Mouse (Mus musculus) forebrain, embryonic 13.5 days (tissue): ENCODE measurements at regions not wholly inside any gene's neighbourhood (a gene's known extent, or its start where the extent isn't known, plus 50 kb on each side); places are given as distances from the start of the nearest gene placed in this dataset.

Experiments
- ATAC-seq: fragments of 200-750 bp; cut with Nextera tagmentation; 2 replicates; pipeline ENCODE4 v1.8.0; 2017
- H3K27ac ChIP-seq: fragments of 300-500 bp; sonication (generic); 2 replicates; pipeline ENCODE4 v1.5.1; 2015; ENCODE audit warnings: inconsistent platforms, mild to moderate bottlenecking, moderate library complexity
- H3K27me3 ChIP-seq: fragments of 300-500 bp; sonication (generic); 2 replicates; pipeline ENCODE4 v1.6.1; 2015; ENCODE audit warnings: mild to moderate bottlenecking, inconsistent platforms
- H3K36me3 ChIP-seq: fragments of 300-500 bp; sonication (generic); 2 replicates; pipeline ENCODE4 v1.6.1; 2015; ENCODE audit warnings: mild to moderate bottlenecking, inconsistent platforms; ENCODE audit not compliant: poor library complexity, severe bottlenecking
- H3K4me1 ChIP-seq: fragments of 300-500 bp; sonication (generic); 2 replicates; pipeline ENCODE4 v1.6.1; 2015; ENCODE audit warnings: inconsistent platforms
- H3K4me2 ChIP-seq: fragments of 300-500 bp; sonication (generic); 2 replicates; pipeline ENCODE4 v1.6.1; 2015; ENCODE audit warnings: inconsistent platforms, mild to moderate bottlenecking, moderate library complexity
- H3K4me3 ChIP-seq: fragments of 300-500 bp; sonication (generic); 2 replicates; pipeline ENCODE4 v1.5.1; 2015; ENCODE audit warnings: mild to moderate bottlenecking, inconsistent platforms
- H3K9ac ChIP-seq: fragments of 300-500 bp; sonication (generic); 2 replicates; pipeline ENCODE4 v1.6.1; 2015; ENCODE audit warnings: mild to moderate bottlenecking, inconsistent platforms
- H3K9me3 ChIP-seq: fragments of 300-500 bp; sonication (generic); replicated peaks from 2 replicates; pipeline ENCODE4 v1.6.1; 2016; ENCODE audit warnings: inconsistent platforms
- WGBS: fragments of 180-500 bp; shearing (Covaris S2); methylation state at CpG from one replicate; pipeline ENCODE4 v1.1.7; 2015; 5-methylcytosine and 5-hydroxymethylcytosine counted together

- H3K4me2 ChIP-seq = no peak overlapping the region
- H3K4me3 ChIP-seq = no peak overlapping the region
- H3K27ac ChIP-seq = no peak overlapping the region
- no peak for ATAC-seq
- no peaks in the 10 kb centered on the region for H3K4me1 ChIP-seq
- no peak overlapping the region for H3K9ac ChIP-seq
- H3K27me3 ChIP-seq = peaks cover 4% of the 10 kb centered on the region; the same call in 1 of the 2 replicates
- no peaks in the 10 kb centered on the region for H3K9me3 ChIP-seq
- WGBS = 80% methylated on average over 2 of the region's 2 CpGs
- no peaks in the 10 kb centered on the region for H3K36me3 ChIP-seq
Measured at GRCm38 (mm10) chr7:115263082-115263481, 519.6 kb downstream of the Insc start.

DNA sequence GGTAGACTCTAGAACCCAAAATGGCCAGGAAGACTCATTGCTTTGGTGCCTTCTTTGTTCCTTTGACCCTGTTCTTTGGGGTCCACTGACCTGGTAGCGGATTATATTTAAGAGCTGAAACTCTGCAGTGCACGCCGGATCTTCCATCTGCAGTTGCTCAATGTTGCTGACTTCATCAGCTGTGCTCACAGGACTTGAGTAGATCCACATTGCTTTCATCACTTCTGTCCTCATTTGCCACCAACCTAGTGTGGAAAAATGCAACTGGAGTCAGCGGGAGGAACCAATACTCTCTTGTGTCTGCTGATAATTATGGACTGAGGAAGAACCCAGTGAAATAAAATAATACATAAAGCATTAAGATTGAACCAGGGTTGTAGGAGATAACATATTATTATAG, 522.6 kb downstream of the Insc start:
- H3K27ac ChIP-seq = no peak overlapping the region
- no peak for ATAC-seq
- no peaks in the 10 kb centered on the region for H3K36me3 ChIP-seq
- no peaks in the 10 kb centered on the region for H3K4me1 ChIP-seq
- H3K4me2 ChIP-seq = no peak overlapping the region
- no peak overlapping the region for H3K9ac ChIP-seq
- 92% methylated on average over 4 of the region's 4 CpGs for WGBS
- H3K4me3 ChIP-seq = no peak overlapping the region
- H3K9me3 ChIP-seq = no peaks in the 10 kb centered on the region
- H3K27me3 ChIP-seq = peaks cover 4% of the 10 kb centered on the region; the same call in 1 of the 2 replicates

GRCm38 (mm10) chr7:115270803-115271202, 527.3 kb downstream of the Insc start:
- ATAC-seq = no peak
- H3K9me3 ChIP-seq = no peaks in the 10 kb centered on the region
- H3K27me3 ChIP-seq = no peaks in the 10 kb centered on the region
- H3K4me1 ChIP-seq = 0 out of 2 replicates have a peak, but pooled peaks cover 3% of the 10 kb centered on the region
- no peak overlapping the region for H3K27ac ChIP-seq
- no peaks in the 10 kb centered on the region for H3K36me3 ChIP-seq
- no peak overlapping the region for H3K9ac ChIP-seq
- no peak overlapping the region for H3K4me3 ChIP-seq
- no peak overlapping the region for H3K4me2 ChIP-seq
- WGBS = 21% methylated on average over 2 of the region's 2 CpGs

- no peak overlapping the region for H3K4me3 ChIP-seq
- 39% methylated on average over 3 of the region's 3 CpGs for WGBS
- H3K4me2 ChIP-seq = no peak overlapping the region
- no peak overlapping the region for H3K27ac ChIP-seq
- H3K9ac ChIP-seq = no peak overlapping the region
- H3K9me3 ChIP-seq = no peaks in the 10 kb centered on the region
- no peaks in the 10 kb centered on the region for H3K36me3 ChIP-seq
- ATAC-seq = no peak
- no peaks in the 10 kb centered on the region for H3K27me3 ChIP-seq
- H3K4me1 ChIP-seq = 0 out of 2 replicates have a peak, but pooled peaks cover 3% of the 10 kb centered on the region
Measured at GRCm38 (mm10) chr7:115274836-115275235, 531.3 kb downstream of the Insc start.

DNA sequence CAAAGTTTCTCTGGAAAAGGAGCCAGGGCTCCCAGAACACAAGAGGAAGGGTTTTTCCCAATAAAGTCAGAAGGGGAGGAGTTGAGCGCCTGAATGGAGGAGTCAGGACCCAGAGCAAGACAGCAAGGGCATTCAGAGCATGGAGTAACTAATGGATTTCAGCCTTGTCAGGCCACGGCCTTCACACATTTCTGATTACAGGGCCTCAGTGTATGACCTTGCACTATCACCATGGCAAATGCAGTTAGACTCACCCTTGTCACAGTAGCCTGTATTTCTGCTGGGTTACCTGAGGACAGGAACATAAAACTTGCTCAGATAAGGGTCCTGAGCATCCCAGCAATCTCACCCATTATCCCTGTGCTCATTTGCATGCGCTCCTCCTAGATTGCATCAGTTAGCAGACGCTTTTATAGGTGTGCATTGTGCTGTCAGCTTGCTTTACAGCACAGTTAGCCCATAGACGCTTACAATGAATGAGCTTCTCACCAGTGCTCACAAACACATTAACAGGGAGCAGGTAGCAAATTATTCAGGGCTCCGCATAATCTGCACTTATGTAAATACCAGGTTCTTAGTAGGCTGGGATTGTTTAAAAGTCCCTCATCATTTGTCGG, 547.4 kb downstream of the Insc start:
- H3K27me3 ChIP-seq = 0 out of 2 replicates have a peak, but pooled peaks cover 3% of the 10 kb centered on the region
- no peak overlapping the region for H3K27ac ChIP-seq
- 43% methylated on average over 7 of the region's 7 CpGs for WGBS
- H3K4me2 ChIP-seq = no peak overlapping the region
- H3K9ac ChIP-seq = no peak overlapping the region
- no peaks in the 10 kb centered on the region for H3K9me3 ChIP-seq
- no peak overlapping the region for H3K4me3 ChIP-seq
- H3K4me1 ChIP-seq = peaks cover 13% of the 10 kb centered on the region
- no peak for ATAC-seq
- no peaks in the 10 kb centered on the region for H3K36me3 ChIP-seq

DNA sequence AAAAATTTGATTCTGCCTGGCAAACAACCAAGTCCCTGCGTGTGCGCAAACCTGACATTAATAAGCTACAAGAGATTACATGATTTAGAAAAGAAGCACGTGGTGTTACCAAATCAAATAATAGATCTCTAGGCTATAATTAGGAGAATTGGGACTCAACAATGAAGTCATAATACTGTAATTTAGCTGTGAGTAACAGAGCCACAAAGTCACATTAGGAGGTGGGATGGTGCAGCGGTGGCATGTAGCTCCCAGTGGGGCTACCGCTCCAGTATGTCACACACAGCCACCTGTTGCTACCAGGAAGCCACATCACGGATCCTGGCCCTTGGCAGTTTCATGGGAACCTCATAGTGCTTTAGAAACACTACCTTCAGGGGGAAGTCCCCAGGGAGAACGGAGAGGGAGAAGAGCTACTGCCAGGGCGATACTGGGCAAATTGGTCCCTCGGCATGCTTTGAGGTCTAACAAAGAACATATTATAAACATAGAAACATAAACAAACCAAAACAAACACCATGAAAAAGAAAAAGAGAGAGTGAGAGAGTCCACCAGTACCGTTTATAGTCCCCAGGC, 551.2 kb downstream of the Insc start:
- Histone ChIP-seq H3K4me1 (peaks cover 13% of the 10 kb centered on the region), H3K27me3 (0 out of 2 replicates have a peak, but pooled peaks cover 3% of the 10 kb centered on the region), H3K27ac (no peak overlapping the region), H3K9ac (no peak overlapping the region), H3K36me3 (no peaks in the 10 kb centered on the region), H3K9me3 (no peaks in the 10 kb centered on the region), H3K4me3 (no peak overlapping the region), H3K4me2 (no peak overlapping the region)
- no peak for ATAC-seq
- WGBS = 52% methylated on average over 10 of the region's 10 CpGs

DNA sequence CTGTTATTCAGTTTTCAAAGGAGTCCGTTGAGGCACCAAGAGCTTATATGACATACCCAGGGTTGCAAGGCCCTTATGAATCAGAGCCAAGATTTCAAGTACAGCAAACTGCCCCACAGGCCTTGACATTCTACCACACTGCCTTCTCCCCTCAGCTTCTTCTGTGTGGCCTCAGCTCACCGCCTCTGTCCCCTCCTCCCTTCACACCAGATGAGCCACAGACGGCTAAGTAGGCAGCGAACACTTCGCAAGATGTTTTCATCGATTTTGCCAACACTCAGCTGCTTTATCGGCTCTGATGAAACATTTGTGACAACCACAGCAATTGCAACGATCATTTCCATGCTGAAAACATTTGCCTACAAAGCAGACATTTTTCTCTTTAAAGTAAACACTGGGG, 556.7 kb downstream of the Insc start:
- Histone ChIP-seq H3K27me3 (no peaks in the 10 kb centered on the region), H3K9ac (no peak overlapping the region), H3K4me3 (no peak overlapping the region), H3K4me2 (no peak overlapping the region), H3K36me3 (no peaks in the 10 kb centered on the region), H3K4me1 (0 out of 2 replicates have a peak, but pooled peaks cover 4% of the 10 kb centered on the region), H3K27ac (no peak overlapping the region), H3K9me3 (no peaks in the 10 kb centered on the region)
- no peak for ATAC-seq
- 86% methylated on average over 8 of the region's 8 CpGs for WGBS

- Histone ChIP-seq H3K36me3 (no peaks in the 10 kb centered on the region), H3K27ac (no peak overlapping the region), H3K4me2 (no peak overlapping the region), H3K4me1 (peaks cover 20% of the 10 kb centered on the region), H3K4me3 (no peak overlapping the region), H3K9ac (no peak overlapping the region), H3K27me3 (0 out of 2 replicates have a peak, but pooled peaks cover 5% of the 10 kb centered on the region), H3K9me3 (no peaks in the 10 kb centered on the region)
- 87% methylated on average over 4 of the region's 4 CpGs for whole genome bisulfite sequencing
- no peak for ATAC-seq
Measured at GRCm38 (mm10) chr7:115308377-115308776, 564.9 kb downstream of the Insc start.

DNA sequence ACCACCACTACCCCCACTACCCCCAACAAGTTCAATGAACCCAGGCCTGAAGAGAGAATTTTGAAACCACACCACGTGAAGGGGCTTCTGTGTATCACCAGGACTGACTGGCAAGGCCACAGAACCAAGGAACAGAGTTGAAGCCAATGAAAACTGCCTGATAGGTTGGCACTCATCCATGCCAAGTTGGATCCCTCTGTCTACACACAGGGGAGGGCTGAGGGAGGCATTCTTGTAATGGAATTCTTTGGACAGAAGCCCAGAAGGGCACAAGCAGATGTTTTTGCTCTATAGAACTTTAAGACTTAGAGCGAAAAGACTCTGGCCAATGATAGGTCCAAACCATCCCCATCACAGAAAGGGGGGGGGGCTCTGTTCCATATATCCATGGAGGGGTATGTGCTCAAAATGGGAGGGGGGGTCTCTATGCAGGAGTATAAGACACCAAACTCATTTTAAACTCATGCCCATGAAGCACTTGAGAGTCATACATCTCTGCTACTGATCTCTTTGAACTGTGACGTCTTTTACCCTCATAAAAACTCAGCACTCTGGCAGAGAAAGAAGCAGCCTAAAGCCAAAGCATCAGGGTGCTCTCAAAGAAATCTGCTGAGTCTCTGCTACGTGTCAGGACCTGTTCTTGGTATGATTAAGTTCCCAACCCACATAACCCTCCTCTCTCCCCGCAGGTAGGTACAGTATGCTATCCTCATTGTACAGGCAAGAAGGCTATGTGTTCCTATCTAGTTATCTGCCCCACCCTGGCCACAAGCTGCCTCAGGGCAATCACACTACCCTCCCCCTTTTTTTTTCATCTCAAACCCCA, 567.1 kb downstream of the Insc start:
- H3K9me3 ChIP-seq = no peaks in the 10 kb centered on the region
- peaks cover 20% of the 10 kb centered on the region for H3K4me1 ChIP-seq
- peak; percentile 68 for ATAC-seq
- WGBS = 53% methylated on average over 5 of the region's 5 CpGs
- peaks cover 9% of the 10 kb centered on the region; the same call in 1 of the 2 replicates for H3K27me3 ChIP-seq
- H3K36me3 ChIP-seq = no peaks in the 10 kb centered on the region
- no peak overlapping the region for H3K9ac ChIP-seq
- no peak overlapping the region for H3K4me3 ChIP-seq
- no peak overlapping the region for H3K27ac ChIP-seq
- no peak overlapping the region for H3K4me2 ChIP-seq

GRCm38 (mm10) chr7:115319504-115319903, 576.0 kb downstream of the Insc start:
- H3K27me3 ChIP-seq = peaks cover 2% of the 10 kb centered on the region; the same call in 1 of the 2 replicates
- H3K4me2 ChIP-seq = no peak overlapping the region
- WGBS = 66% methylated on average over 4 of the region's 4 CpGs
- no peaks in the 10 kb centered on the region for H3K9me3 ChIP-seq
- no peak overlapping the region for H3K9ac ChIP-seq
- no peaks in the 10 kb centered on the region for H3K36me3 ChIP-seq
- H3K27ac ChIP-seq = no peak overlapping the region
- no peaks in the 10 kb centered on the region for H3K4me1 ChIP-seq
- no peak overlapping the region for H3K4me3 ChIP-seq
- no peak for ATAC-seq

- H3K27ac ChIP-seq = no peak overlapping the region
- no peaks in the 10 kb centered on the region for H3K9me3 ChIP-seq
- H3K36me3 ChIP-seq = no peaks in the 10 kb centered on the region
- no peaks in the 10 kb centered on the region for H3K27me3 ChIP-seq
- H3K4me1 ChIP-seq = no peaks in the 10 kb centered on the region
- no peak for ATAC-seq
- WGBS = 81% methylated on average over 5 of the region's 5 CpGs
- no peak overlapping the region for H3K9ac ChIP-seq
- H3K4me2 ChIP-seq = no peak overlapping the region
- no peak overlapping the region for H3K4me3 ChIP-seq
Measured at GRCm38 (mm10) chr7:115322989-115323388, 579.5 kb downstream of the Insc start.

GRCm38 (mm10) chr7:115328300-115328699, 584.8 kb downstream of the Insc start:
- no peaks in the 10 kb centered on the region for H3K4me1 ChIP-seq
- WGBS = 69% methylated on average over 3 of the region's 3 CpGs
- no peaks in the 10 kb centered on the region for H3K9me3 ChIP-seq
- H3K4me2 ChIP-seq = no peak overlapping the region
- no peak for ATAC-seq
- no peaks in the 10 kb centered on the region for H3K27me3 ChIP-seq
- H3K27ac ChIP-seq = no peak overlapping the region
- no peak overlapping the region for H3K9ac ChIP-seq
- no peaks in the 10 kb centered on the region for H3K36me3 ChIP-seq
- H3K4me3 ChIP-seq = no peak overlapping the region
